Mouse (Mus musculus) monocyte, adult 5-6 weeks (primary cell): ENCODE data around the gene Uqcr10. TPM values are rescaled to one million over a fixed set of nuclear protein-coding genes. Genes with fewer than 3 reads are reported as not detected.

ENCODE experiments used
- ATAC-seq: fragments of 153-309, 156-312 bp; replicated peaks from 2 replicates; pipeline ENCODE4 v1.8.0; 2017; ENCODE audit warnings: mild to moderate bottlenecking; ENCODE audit not compliant: low TSS enrichment, insufficient number of reproducible peaks, severe bottlenecking, poor library complexity, low FRiP score
- total RNA-seq: library from RNA; stranded (forward); fragments of 200-1000, 200-491, 200-594 nt; gene quantifications from 3 replicates; pipeline ENCODE4 v1.2.3, GENCODE M21; 2017

Uqcr10 gene
- total RNA-seq, 1 experiment from 2014 or later: 46.1 TPM

DNA sequence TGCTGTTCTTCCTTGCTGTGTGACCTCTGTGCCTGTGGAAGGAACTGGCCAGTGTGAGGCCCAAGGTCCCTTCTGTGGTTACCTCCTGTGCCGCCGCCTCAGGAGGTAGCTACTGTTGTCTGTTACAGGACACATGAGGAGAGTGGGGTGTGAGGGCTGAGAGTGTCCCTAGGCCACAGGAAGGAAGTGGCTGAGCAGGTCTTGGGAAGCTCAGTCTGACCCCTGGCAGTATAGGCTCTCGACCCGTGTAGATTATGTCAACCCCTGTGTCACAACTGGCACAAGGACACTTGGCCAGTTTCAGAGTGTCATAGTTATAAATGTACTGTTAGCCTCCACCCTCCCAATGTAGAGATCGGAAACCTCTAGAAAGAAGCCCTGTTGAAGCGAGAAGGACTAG, 20.6 kb downstream of the Uqcr10 start:
- no peak for ATAC-seq

DNA sequence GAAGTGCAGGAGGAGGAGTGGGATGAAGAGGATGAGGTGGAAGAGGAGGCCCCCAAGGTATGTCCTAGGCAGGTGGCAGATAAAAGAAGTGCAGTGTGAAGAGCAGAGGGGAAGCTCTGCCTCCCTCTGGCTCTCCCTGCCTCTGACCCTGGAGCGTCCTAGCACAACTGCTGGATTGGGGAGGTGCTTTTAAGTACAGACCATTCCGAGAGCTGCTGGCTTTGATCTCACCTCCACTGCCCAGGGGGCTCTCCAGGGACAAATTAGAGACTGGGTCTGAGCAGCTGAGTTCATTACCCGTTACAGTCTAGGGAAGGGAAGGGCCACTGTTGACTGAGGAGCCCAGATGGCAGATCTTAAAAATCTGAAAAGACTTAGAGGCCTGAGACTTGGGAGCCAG, 24.0 kb downstream of the Uqcr10 start:
- no peak for ATAC-seq

DNA sequence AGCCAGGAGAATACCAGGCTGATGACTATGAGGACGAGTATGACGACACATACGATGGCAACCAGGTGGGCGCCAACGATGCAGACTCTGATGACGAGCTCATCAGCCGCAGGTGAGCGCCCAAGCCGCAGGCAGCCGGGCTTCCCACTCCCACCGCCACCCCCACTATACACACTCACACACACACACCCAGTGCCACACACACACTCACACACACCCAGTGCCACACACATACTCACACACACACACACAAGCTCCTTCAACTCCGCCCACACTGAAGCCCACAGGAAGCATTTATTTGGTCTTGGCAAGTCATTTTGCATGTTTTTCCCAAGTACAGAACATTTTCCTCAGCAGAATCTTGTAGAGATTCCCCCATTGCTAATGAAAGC, 24.7 kb downstream of the Uqcr10 start:
- ATAC-seq: no peak

DNA sequence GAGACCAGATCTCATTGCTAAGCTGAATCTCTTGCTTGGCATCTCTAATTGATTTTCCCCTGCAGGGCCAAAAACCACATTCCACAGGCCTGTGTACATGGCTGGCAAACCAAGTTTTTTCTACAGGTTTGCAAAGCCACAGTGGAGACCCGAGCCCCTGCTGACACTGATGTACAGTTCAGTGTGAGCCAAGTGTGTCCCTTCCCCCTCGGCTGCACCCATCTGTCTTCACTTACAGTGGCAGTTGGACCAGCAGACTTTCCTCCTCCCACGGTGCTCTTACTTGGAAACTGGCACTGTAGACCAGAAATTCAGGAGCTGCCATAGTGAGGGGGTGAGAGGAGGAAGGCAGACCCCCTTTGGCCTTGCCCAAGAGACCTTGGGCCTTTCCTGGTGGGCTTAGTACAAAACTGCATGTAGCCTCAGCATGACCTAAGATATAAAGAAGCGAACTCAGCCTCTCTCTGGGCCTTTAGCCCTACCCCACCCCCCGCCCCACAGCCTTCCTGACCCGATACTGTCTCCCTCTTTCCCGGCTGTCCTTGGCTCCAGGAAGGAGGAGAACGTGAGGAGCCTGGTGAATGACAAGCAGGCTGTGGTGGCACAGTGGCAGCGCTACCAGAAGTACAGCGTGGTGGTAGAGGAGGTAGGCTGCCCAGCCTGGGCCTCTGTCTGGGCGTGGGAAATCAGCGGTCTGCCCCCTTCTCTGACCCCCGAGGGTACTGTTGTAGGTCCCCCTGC, 25.3 kb downstream of the Uqcr10 start:
- no peak for ATAC-seq

DNA sequence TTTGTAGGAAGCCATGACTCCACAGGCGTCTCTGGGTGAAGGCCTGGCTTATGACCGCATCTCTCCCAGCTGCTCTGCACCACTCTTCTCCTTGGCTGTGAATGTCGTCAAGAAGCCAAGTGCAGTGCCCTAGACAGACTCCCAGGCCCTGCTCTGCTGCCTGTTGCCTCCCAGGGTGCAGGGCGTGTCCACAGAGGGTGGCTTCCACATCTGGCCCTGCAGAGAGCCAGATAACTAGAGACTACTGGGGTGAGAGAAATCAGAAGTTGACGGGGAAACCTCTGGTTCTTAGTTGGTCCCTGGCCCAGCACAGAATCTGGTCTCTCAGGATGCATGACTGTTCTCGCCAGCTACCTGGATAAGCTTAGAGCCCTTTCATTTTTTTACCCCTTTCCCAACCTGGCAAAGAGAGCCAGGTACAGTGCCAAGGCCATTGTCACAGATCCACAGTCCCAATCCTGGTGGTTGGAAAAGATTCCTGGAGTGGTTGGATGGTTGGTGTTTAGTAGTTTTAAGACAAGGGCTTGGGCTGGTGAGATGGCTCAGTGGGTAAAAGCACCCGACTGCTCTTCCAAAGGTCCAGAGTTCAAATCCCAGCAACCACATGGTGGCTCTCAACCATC, 26.8 kb downstream of the Uqcr10 start:
- ATAC-seq: no peak

DNA sequence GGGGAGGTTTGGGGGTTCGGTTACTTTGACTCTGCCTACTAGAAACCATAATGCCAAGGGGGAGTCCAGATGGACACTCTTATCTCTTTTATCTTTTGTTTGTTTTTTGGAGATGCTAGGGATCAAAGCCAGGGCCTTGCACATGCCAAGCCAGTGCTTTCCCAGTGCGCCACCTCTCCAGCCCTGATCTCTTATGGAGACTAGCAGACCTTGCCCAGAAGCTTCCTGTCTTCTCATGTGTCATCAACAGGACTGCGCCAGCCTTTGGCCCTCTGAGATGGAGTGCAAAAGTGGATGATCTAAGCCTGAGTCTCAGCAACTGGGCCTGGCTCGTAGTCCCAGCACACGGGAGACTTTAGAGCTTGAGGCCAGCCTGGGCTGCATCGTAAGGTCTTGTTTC, 28.4 kb downstream of the Uqcr10 start:
- ATAC-seq: no peak

DNA sequence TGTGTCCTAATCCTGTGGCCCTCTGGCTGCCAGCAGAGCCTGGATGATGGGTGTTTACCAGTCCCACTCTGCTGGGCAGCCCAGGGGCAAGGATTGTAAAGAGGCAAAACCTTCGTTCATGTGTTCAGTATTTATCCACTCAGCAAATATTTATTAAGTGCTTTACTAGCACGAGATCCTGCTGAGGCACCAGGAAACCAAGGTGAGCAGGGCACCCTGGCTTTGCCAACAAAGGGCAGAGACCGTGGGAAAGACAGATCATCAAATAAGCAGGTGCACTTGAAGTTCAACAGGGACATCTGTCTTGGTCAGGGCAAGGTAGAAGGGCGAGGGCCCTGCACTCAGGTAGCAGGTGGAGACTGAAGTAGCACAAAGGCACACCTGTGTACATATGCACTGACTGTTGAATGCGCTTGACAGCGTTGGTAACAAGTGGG, 29.0 kb downstream of the Uqcr10 start:
- no peak for ATAC-seq

DNA sequence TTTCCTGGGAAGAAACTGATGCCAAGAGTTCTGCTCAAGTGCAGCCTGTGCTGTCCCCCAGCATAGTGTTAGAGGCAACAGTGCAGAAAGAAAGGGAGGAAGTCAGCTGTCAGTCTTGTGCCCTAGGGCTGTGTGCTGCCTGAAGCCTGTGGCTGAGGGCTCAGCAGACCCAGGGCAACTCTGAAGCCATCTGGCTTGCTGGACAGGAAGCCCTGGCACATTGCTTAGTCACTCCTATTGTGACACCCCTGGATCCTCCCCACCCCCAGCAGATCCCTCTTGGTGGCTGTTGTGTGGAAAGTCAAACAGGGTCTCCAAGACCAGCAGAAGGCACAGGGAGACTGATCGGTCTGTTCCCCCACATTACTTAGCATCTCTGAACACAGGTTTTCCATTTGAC, 29.5 kb downstream of the Uqcr10 start:
- no peak for ATAC-seq

DNA sequence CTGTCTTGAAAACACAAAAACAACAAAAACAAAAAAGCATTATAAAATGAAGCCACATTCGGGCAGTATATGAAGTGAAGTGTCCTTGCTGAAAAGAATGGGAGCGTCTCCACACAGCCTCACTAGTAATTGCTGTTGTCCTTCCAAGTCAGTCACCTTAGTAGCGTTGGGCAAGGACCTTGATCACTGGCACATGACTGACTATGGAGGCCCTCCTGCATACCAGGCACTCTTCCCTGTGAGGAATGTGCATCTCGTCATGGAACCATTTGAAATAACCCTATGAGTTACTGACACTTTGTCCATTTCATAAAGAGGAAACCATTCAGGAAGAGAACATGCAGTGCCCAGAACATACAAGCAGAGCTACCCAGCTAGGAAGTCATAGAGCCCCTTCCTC, 32.4 kb downstream of the Uqcr10 start:
- ATAC-seq: no peak

DNA sequence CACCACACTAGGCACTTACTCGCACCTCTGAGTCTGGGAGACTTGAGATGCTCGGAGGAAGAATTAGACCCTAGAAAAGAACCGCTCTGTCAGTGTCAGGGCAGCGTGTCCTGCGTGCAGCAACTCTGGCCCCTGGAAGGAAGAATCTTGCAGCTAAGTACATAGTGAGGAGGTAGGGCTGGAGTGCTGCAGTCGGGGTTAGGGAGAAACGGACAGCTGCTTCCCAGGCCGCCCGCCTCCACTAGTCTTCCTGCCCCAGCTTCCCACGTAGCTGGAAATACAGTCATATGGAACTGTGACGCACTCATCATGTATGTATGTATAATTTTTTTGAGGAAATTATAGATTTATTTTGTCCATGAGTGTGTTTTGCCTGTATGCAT, 41.7 kb downstream of the Uqcr10 start:
- ATAC-seq: no peak

DNA sequence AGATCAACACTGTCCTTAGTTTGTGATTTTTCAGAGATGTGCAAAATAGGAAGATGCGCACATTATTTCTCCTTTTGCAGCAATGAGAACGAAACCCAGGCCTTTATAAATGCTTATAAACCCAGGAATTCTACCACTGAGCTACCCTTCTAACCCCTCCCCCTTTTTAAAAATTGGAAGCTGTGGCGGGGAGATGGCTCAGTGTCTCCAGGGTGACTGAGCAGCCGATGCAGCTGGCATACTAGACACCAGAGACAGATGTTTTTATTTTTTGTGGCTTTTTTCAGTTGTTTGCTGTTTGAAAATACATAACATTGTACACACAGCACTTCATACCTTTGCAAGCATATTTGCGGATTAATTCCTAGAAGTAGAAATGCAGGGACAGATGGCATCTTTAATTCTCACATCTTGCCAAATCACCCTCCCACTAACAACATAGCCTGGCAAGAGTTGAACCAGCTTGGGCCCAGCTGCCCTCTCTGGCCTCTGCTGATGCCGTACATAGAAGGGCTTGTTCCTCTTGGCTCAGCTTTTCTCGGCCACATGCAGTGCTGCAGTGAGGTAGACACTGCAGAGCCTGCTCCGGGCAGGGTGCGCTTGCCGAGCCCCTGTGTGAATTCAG, 42.2 kb downstream of the Uqcr10 start:
- ATAC-seq: no peak

DNA sequence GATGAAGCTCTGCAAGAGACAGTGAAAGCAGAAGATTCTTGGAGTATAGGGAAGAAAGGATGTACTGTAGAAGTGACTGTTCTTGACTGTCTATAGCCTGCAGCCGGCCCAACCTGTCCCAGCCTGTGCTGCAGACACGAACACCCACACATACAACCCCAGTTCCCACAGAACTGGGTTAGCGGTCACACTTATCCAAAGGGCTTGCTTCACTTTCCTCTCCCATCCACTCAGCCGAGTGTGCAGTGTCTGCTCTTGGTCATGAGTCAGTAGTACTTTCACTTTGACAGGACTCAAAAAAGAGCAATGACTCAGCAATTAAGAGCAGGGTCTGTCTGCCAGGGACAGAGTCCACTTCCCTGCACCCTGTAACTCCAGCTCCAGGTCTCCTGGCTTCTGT, 42.8 kb downstream of the Uqcr10 start:
- no peak for ATAC-seq

DNA sequence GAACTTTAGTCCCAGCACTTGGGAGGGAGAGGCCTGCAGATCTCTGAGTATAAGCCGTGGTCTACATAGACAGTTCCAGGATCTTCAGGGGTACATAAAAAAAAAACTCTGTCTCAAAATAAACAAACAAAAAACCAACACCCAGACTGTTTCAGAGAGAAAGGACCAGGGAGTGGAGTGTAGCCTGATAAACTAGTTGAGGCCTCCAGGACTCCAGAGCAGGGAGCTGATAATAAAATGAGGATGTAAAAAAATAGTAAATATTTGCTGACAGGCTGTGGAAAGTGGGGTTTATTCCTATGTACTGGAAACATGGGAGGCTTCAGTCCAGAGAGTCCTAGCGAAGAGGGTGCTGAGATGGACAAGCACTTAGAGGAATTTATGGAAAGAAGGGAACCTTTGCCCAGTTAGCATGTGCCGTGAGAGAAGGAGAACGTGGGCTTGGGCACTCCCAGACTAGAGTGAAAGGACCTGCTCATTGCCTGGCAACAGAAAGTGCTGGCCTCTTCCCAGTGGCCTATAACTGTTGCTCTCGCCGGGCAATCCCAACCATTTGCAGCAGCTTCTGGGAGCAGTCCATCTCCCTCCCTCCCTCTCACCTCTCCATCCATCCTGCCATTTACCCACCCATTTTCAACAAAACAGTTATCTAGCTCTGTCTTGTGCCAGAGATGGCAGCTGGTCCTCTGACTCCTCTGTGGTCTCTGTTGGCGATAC, 43.7 kb downstream of the Uqcr10 start:
- ATAC-seq: no peak

DNA sequence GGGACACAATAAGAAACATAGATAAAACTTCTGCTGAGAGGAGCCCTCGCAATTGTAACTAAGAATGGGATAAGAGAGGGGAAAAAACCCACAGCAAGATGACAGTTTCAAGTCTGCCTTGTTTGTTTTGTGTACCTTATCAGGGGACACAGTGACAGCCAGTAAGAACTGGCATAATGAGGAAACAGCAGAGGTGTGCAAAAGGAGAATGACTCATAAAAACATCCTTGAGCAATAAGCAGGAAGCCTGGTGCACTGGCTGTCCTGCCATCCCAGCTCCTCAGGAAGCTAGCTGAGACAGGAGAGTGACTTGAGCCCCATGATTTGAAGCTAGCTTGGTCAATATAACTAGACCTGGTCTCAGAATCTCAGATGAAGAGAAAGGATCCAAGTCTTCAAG, 44.3 kb downstream of the Uqcr10 start:
- no peak for ATAC-seq

Other genes with a start within 250 kb of the Uqcr10 start
- 89.9 to 98.0 TPM (median 96.8 TPM) in 3 replicates for gene Mtmr3, start 109.5 kb downstream of the Uqcr10 start, total RNA-seq
- gene Gm11032, start 84.3 kb downstream of the Uqcr10 start, total RNA-seq: not detected in 3 replicates
- 7.7 to 20.2 TPM (median 10.4 TPM) in 3 replicates for gene Ascc2, start 66.6 kb downstream of the Uqcr10 start, total RNA-seq
- gene Zmat5, start 336 bp upstream of the Uqcr10 start, total RNA-seq: 5.9 to 15.2 TPM (median 8.8 TPM) in 3 replicates
- 0.85 TPM in 1 of 3 replicates, not detected in the others for gene Cabp7, start 42.4 kb upstream of the Uqcr10 start, total RNA-seq
- gene Nf2, start 145.2 kb upstream of the Uqcr10 start, total RNA-seq: 40.6 to 78.6 TPM (median 70.4 TPM) in 3 replicates
- 3.4 to 12.7 TPM (median 4.8 TPM) in 3 replicates for gene Nipsnap1, start 169.6 kb upstream of the Uqcr10 start, total RNA-seq
- gene Thoc5, start 191.0 kb upstream of the Uqcr10 start, total RNA-seq: 32.0 to 53.6 TPM (median 48.2 TPM) in 3 replicates
- 0.38 to 0.49 TPM in 2 of 3 replicates, not detected in the other for gene Nefh, start 243.7 kb upstream of the Uqcr10 start, total RNA-seq